Mouse (Mus musculus) right cerebral cortex, adult 18-20 months (tissue): ENCODE measurements at regions not wholly inside any gene's neighbourhood (a gene's known extent, or its start where the extent isn't known, plus 50 kb on each side); places are given as distances from the start of the nearest gene placed in this dataset.

Source experiments
- DNase-seq: peaks from one replicate; pipeline ENCODE4 v3.0.0; 2022; ENCODE audit warnings: mixed read lengths

DNA sequence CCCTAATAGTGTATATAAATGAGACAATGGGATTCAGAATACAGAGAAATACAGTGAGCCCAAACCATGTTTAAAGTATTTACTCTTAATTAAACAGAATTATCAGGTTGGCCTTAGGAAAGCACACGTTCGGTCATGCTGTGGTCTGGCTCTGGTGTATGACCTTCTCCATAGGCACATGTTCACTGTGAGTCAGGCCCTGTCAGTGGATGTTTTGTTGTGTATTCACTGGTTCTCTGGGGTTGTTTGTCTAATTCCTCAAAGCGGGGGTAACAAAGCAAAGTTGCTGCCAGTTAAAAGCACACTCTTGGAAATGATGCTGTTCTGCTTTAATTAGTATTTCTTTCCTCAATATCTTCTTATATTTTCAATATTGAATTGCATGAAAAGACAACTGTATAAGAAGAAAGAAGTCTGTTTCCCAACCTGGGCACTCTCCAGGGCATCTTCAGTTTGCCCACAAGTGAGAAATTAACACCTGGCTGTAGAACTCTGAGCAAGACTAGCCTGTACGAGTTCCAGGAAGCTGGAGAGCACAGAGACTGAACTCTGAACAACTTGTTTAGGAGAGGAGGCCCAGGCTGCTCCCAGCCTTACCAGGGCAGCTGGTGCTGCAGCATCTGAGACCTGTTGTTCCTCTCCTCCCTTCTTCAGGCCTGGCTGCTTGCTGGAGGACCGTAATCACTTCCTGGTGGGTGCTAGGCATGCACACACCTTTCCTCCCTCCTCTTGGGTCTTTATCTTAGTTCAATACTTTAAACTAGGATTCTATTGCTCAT, 593.1 kb downstream of the Ttll7 start:
- DNase-seq = no peak

DNA sequence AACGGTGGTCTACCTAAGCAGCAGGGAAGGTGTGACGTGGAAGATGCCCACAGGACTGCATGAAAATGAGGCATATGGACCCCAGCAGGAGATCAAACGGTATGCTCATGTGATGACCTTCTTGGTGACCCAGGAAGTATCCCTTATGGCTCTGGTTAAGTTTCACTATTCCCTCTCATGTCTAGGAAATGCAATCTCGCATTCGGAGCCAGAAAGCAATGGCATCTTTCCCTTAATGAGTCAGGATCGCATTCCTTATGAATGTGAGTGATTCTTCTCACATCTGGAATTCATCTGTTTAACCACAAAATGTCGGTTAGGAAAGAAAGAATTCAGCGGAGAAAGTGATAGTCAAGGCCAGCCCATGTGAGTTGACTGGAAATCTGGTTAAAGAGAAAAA, 593.7 kb downstream of the Ttll7 start:
- no peak for DNase-seq

DNA sequence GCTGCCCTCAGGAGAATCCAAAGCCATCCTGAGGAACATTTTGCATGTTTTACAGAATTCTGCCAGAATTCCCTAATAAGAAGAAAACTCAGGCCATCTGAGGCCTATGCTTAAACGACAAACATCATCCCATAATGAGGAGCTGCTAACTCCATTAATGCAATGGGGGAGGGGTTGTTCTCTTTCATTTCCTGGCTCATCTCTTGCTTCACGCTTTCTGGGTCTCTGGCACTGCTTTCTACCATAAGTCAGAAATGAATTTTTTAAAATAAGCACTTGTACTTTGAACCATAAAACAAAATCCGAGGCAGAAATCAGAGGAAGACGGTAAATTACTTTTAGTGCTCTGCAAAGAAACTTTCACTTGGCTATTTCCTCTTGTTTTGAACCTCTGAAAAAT, 600.0 kb downstream of the Ttll7 start:
- no peak for DNase-seq

DNA sequence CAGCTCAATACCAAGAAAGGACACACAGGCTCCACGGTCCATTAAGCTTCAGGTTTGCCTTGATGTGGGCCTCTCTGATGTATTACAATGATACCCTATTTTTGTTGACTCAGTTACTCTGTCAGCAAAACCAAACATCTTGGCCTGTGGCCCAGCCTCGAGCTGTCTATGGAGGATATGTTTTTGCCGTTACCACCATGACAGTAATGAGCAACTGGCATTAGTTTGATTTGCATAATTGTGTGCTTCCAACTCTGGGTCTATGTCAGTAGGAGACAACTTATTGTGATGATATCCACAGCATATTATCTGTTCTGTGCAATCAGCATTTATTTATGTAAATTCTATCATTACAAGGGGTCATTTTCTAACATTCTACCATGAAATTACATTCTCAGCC, 603.2 kb downstream of the Ttll7 start:
- no peak for DNase-seq

DNA sequence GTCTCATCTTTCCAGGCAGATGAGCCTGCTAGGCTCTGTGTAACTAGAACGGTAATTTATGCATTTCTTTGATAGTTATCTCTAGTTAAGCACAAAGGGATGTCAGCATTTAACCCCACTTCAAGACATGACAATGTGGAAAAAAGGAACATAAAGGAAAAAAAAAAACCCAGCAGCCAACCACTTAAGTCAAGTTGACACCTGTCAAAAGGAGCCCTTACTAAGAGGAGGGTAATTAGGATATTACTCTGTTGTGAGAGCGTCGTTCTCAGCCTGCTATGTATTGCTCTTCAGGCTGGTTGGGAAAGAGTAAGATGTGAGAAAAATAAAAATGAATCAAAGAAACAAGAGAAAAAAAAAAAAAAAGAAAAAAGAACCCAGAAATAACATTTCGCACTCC, 604.1 kb downstream of the Ttll7 start:
- no peak for DNase-seq

DNA sequence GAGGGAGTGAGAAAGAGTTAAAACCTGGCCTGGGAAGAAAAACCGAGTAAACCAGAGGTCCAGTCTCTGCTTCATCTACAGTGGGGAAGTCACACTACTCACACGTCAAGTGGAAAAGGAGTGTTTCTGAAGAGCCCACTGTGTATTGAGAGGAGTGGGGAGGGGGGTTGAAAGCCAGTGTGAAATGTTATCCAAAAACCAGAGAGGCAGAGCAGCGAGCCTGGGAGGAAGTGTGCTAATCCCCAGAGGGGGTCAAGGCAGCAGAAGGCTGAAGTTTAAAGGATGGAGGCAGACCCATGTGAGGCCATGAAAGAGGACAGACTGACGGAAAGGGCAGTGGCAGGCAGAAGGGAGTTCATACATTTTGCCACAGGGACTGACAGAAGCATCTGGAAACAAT, 605.9 kb downstream of the Ttll7 start:
- DNase-seq = no peak

DNA sequence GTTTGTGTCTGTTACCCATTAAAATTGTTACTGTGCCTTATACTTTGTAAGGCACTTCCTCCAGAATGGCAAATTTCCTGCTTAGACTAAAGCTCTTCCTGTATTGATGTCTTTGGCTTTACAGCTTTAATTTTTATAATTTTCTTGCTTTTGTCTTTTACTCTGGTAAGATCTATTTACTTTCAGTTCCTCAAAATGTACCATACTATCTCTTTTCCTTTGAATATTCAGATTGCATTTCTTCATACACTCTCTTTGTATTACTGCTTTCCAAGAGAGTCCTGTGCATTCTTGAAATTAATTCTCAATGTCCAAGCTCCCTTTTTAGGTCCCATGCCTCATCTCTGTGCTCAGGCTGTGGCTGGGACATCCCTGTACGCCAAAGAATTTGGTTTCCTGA, 627.7 kb downstream of the Ttll7 start:
- DNase-seq = no peak
